Mouse (Mus musculus) right cerebral cortex, adult 2 months (tissue): ENCODE measurements at regions not wholly inside any gene's neighbourhood (a gene's known extent, or its start where the extent isn't known, plus 50 kb on each side); places are given as distances from the start of the nearest gene placed in this dataset.

Source experiments
- DNase-seq, 2 experiments: peaks; one replicate each; pipeline ENCODE4 v3.0.0; 2021 to 2022; ENCODE audit warnings: low spot score in 2 of 2

- peak; percentile 31 to 39 for DNase-seq
Measured at GRCm38 (mm10) chr1:72963449-72963848, 52.3 kb downstream of the Tnp1 start.

- no peak for DNase-seq
Measured at GRCm38 (mm10) chr1:72960241-72960653, 55.5 kb downstream of the Tnp1 start.

GRCm38 (mm10) chr1:72955387-72955786 lies 60.3 kb downstream of the Tnp1 start:
- DNase-seq, result no peak

GRCm38 (mm10) chr1:72952896-72953295 lies 62.8 kb downstream of the Tnp1 start:
- no peak for DNase-seq

GRCm38 (mm10) chr1:72951802-72952201 lies 63.9 kb downstream of the Tnp1 start:
- DNase-seq, result no peak

GRCm38 (mm10) chr1:72951365-72951764 lies 64.3 kb downstream of the Tnp1 start:
- no peak for DNase-seq

- DNase-seq, result no peak
Measured at GRCm38 (mm10) chr1:72946235-72946634, 69.5 kb downstream of the Tnp1 start.

- no peak for DNase-seq
Measured at GRCm38 (mm10) chr1:72945750-72946102, 70.0 kb downstream of the Tnp1 start.

- no peak for DNase-seq
Measured at GRCm38 (mm10) chr1:72944805-72945749, 70.4 kb upstream of the Igfbp5 start.

GRCm38 (mm10) chr1:72944221-72944620 lies 69.5 kb upstream of the Igfbp5 start:
- DNase-seq, result no peak

- DNase-seq, result no peak
Measured at GRCm38 (mm10) chr1:72943082-72943481, 68.4 kb upstream of the Igfbp5 start.

- DNase-seq, result no peak
Measured at GRCm38 (mm10) chr1:72942351-72942750, 67.7 kb upstream of the Igfbp5 start.

GRCm38 (mm10) chr1:72939948-72940347 lies 65.3 kb upstream of the Igfbp5 start:
- no peak for DNase-seq

- no peak for DNase-seq
Measured at GRCm38 (mm10) chr1:72936681-72937465, 62.2 kb upstream of the Igfbp5 start.

GRCm38 (mm10) chr1:72936231-72936630 lies 61.5 kb upstream of the Igfbp5 start:
- DNase-seq, result no peak

GRCm38 (mm10) chr1:72935084-72935483 lies 60.4 kb upstream of the Igfbp5 start:
- DNase-seq, result no peak

GRCm38 (mm10) chr1:72929774-72930173 lies 55.1 kb upstream of the Igfbp5 start:
- no peak for DNase-seq
